Mouse (Mus musculus) lung, adult 2 months (tissue): Measurements from ENCODE around the gene Tssk1.

Experiments used
- CTCF ChIP-seq: fragments of 200-500 bp; IDR thresholded peaks from 2 replicates; pipeline ENCODE4 v1.5.1; 2011; ENCODE audit warnings: mild to moderate bottlenecking, low read length, control low read depth; ENCODE audit not compliant: insufficient read depth
- POLR2A ChIP-seq: fragments of 200-500 bp; IDR thresholded peaks from 2 replicates; pipeline ENCODE4 v1.6.1; 2011; ENCODE audit warnings: low read depth, mild to moderate bottlenecking, control low read depth, low read length, borderline replicate concordance; ENCODE audit errors: extremely low read depth

DNA sequence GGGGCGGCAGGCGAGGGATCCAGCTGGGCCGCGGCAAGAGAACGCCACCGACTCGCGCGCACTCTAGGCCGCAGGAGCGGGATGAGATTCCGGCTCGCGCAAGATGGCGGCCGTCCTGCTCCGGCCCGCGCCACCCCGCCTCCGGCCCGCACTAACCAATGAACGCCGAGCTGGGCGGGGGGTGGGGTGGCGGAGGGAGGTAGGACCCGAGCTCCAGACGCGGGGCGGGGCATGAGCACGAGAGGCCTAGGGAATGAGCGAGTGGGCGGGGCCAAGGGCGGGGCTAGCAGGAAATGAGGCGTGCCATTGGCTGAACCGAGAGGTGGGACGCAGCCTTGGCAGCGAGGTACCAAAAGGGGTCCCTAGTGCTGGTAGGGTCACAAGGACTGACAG is 2.5 kb upstream of the Tssk1 start, which contains the start of gene Gm20518:
- TF ChIP-seq CTCF (no peak), POLR2A (peak; percentile 73; the same call in 1 of the 2 replicates)
